Mouse (Mus musculus) midbrain, postnatal 0 days (tissue): Measurements from ENCODE around the gene Arsj. TPM values are rescaled to one million over a fixed set of nuclear protein-coding genes. Genes with fewer than 3 reads are reported as not detected.

Experiments used
- ATAC-seq: fragments of 200-750 bp; cut with Nextera tagmentation; 2 replicates; pipeline ENCODE4 v1.8.0; 2017; ENCODE audit warnings: moderate number of reproducible peaks, mild to moderate bottlenecking, moderate TSS enrichment, moderate library complexity; ENCODE audit not compliant: low FRiP score
- DNase-seq: peaks from one replicate; pipeline ENCODE4 v3.0.0-alpha.2; 2015; ENCODE audit warnings: low spot score
- H3K27ac ChIP-seq: fragments of 300-500 bp; sonication (generic); 2 replicates; pipeline ENCODE4 v1.5.1; 2014; ENCODE audit warnings: low read depth, mild to moderate bottlenecking, low read length, mixed read lengths
- H3K27me3 ChIP-seq: fragments of 300-500 bp; sonication (generic); 2 replicates; pipeline ENCODE4 v1.6.1; 2014; ENCODE audit warnings: low read length, control low read depth, mixed read lengths; ENCODE audit not compliant: insufficient read depth
- H3K36me3 ChIP-seq: fragments of 300-500 bp; sonication (generic); 2 replicates; pipeline ENCODE4 v1.6.1; 2014; ENCODE audit warnings: low read length, control low read depth, mixed read lengths; ENCODE audit not compliant: insufficient read depth
- H3K4me1 ChIP-seq: fragments of 300-500 bp; sonication (generic); 2 replicates; pipeline ENCODE4 v1.6.1; 2014; ENCODE audit warnings: mild to moderate bottlenecking, control low read depth, antibody characterized with exemption, low read length, mixed read lengths; ENCODE audit not compliant: insufficient read depth
- H3K4me2 ChIP-seq: fragments of 300-500 bp; sonication (generic); 2 replicates; pipeline ENCODE4 v1.6.1; 2014; ENCODE audit warnings: low read depth, mild to moderate bottlenecking, low read length, mixed read lengths; ENCODE audit not compliant: poor library complexity, severe bottlenecking
- H3K4me3 ChIP-seq: fragments of 300-500 bp; sonication (generic); 2 replicates; pipeline ENCODE4 v1.5.1; 2014; ENCODE audit warnings: low read depth, mild to moderate bottlenecking, low read length, moderate library complexity
- H3K9ac ChIP-seq: fragments of 300-500 bp; sonication (generic); replicated peaks from 2 replicates; pipeline ENCODE4 v1.6.1; 2014; ENCODE audit warnings: mild to moderate bottlenecking, low read length, moderate library complexity, mixed read lengths; ENCODE audit not compliant: poor library complexity, severe bottlenecking
- H3K9me3 ChIP-seq: fragments of 300-500 bp; sonication (generic); 2 replicates; pipeline ENCODE4 v1.6.1; 2016; ENCODE audit warnings: low read length, control low read depth
- CTCF ChIP-seq: IDR thresholded peaks from 2 replicates; pipeline ENCODE4 v1.5.1; 2016; ENCODE audit warnings: antibody characterized with exemption, mild to moderate bottlenecking
- WGBS: fragments of 180-500 bp; shearing (Covaris S2); extraction: QIAGEN DNeasy Blood & Tissue Kit; methylation state at CpG from one replicate; pipeline ENCODE4 v1.1.7; 2014; 5-methylcytosine and 5-hydroxymethylcytosine counted together
- polyA plus RNA-seq: library from polyadenylated mRNA; unstranded; fragments of >200 nt; fragmentation: Nextera tagmentation; extraction: Ambion mirVana; gene quantifications from 2 replicates; pipeline ENCODE4 v1.2.1, GENCODE M21; 2015
- total RNA-seq: library from RNA; depleted of rRNA; stranded (reverse); fragments of >200 nt; gene quantifications from 2 replicates; pipeline ENCODE4 v1.2.3, GENCODE M21; 2014; rRNA removed

Arsj gene
- total and polyA plus RNA-seq, 2 experiments from 2014 or later = 0.47 to 1.2 TPM

- H3K4me3 ChIP-seq = no peak overlapping the region
- H3K4me1 ChIP-seq = no peaks in the 10 kb centered on the region
- 81% methylated on average over 6 of the region's 6 CpGs for WGBS
- H3K4me2 ChIP-seq = no peak overlapping the region
- no peaks in the 10 kb centered on the region for H3K9me3 ChIP-seq
- ATAC-seq (no peak), DNase-seq (no peak)
- H3K36me3 ChIP-seq = no peaks in the 10 kb centered on the region
- H3K27me3 ChIP-seq = no peaks in the 10 kb centered on the region
- H3K9ac ChIP-seq = no peak overlapping the region
- TF ChIP-seq CTCF = no peak
- H3K27ac ChIP-seq = no peak overlapping the region
Measured at GRCm38 (mm10) chr3:126439331-126439730, 75.8 kb downstream of the Arsj start.

- WGBS = 66% methylated on average over 6 of the region's 6 CpGs
- no peaks in the 10 kb centered on the region for H3K9me3 ChIP-seq
- H3K36me3 ChIP-seq = no peaks in the 10 kb centered on the region
- DNase-seq (no peak), ATAC-seq (no peak)
- no peaks in the 10 kb centered on the region for H3K4me1 ChIP-seq
- H3K27ac ChIP-seq = no peak overlapping the region
- H3K9ac ChIP-seq = no peak overlapping the region
- TF ChIP-seq CTCF = no peak
- no peak overlapping the region for H3K4me3 ChIP-seq
- no peaks in the 10 kb centered on the region for H3K27me3 ChIP-seq
- no peak overlapping the region for H3K4me2 ChIP-seq
Measured at GRCm38 (mm10) chr3:126449058-126449457, 85.6 kb downstream of the Arsj start.

- 49% methylated on average over 2 of the region's 2 CpGs for WGBS
- ATAC-seq (no peak), DNase-seq (no peak)
- TF ChIP-seq CTCF = no peak
- Histone ChIP-seq H3K27ac (no peak overlapping the region), H3K9ac (no peak overlapping the region), H3K36me3 (no peaks in the 10 kb centered on the region), H3K4me3 (no peak overlapping the region), H3K9me3 (no peaks in the 10 kb centered on the region), H3K27me3 (no peaks in the 10 kb centered on the region), H3K4me2 (no peak overlapping the region), H3K4me1 (no peaks in the 10 kb centered on the region)
Measured at GRCm38 (mm10) chr3:126449515-126449914, 86.0 kb downstream of the Arsj start.

- H3K4me1 ChIP-seq = no peaks in the 10 kb centered on the region
- DNase-seq = peak; percentile 56
- H3K27ac ChIP-seq = peak overlapping the region; percentile 39; the same call in 1 of the 2 replicates
- H3K9ac ChIP-seq = no peak overlapping the region
- H3K4me2 ChIP-seq = no peak overlapping the region
- H3K27me3 ChIP-seq = no peaks in the 10 kb centered on the region
- 47% methylated on average over 7 of the region's 7 CpGs for WGBS
- no peaks in the 10 kb centered on the region for H3K9me3 ChIP-seq
- H3K36me3 ChIP-seq = no peaks in the 10 kb centered on the region
- no peak for TF ChIP-seq CTCF
- ATAC-seq = peak; percentile 34; the same call in 1 of the 2 replicates
- H3K4me3 ChIP-seq = no peak overlapping the region
Measured at GRCm38 (mm10) chr3:126455787-126456482, 92.5 kb downstream of the Arsj start.

GRCm38 (mm10) chr3:126463119-126463815 lies 99.8 kb downstream of the Arsj start:
- H3K4me3 ChIP-seq = no peak overlapping the region
- no peaks in the 10 kb centered on the region for H3K36me3 ChIP-seq
- H3K4me1 ChIP-seq = no peaks in the 10 kb centered on the region
- H3K9me3 ChIP-seq = no peaks in the 10 kb centered on the region
- 62% methylated on average over 4 of the region's 4 CpGs for WGBS
- no peak overlapping the region for H3K9ac ChIP-seq
- H3K4me2 ChIP-seq = no peak overlapping the region
- ATAC-seq (peak; percentile 52; the same call in 1 of the 2 replicates), DNase-seq (peak; percentile 32)
- H3K27me3 ChIP-seq = no peaks in the 10 kb centered on the region
- no peak overlapping the region for H3K27ac ChIP-seq
- TF ChIP-seq CTCF = no peak

GRCm38 (mm10) chr3:126464262-126464661 lies 100.8 kb downstream of the Arsj start:
- no peaks in the 10 kb centered on the region for H3K9me3 ChIP-seq
- H3K4me1 ChIP-seq = no peaks in the 10 kb centered on the region
- no peak overlapping the region for H3K4me3 ChIP-seq
- H3K27me3 ChIP-seq = no peaks in the 10 kb centered on the region
- ATAC-seq = no peak
- TF ChIP-seq CTCF = no peak
- H3K36me3 ChIP-seq = no peaks in the 10 kb centered on the region
- no peak for DNase-seq
- no peak overlapping the region for H3K27ac ChIP-seq
- H3K9ac ChIP-seq = no peak overlapping the region
- H3K4me2 ChIP-seq = no peak overlapping the region
- WGBS = 58% methylated on average over 2 of the region's 2 CpGs

Other genes starting within 250 kb of the Arsj start
- gene Camk2d, start 232.6 kb downstream of the Arsj start, total RNA-seq = 143 and 162 TPM in 2 replicates
- gene Camk2d, start 232.6 kb downstream of the Arsj start, polyA plus RNA-seq = 83.5 and 95.8 TPM in 2 replicates